Mouse (Mus musculus) CH12.LX (cell line): ENCODE data around the gene P2ry12. TPM values are rescaled to one million over a fixed set of nuclear protein-coding genes. Genes with fewer than 3 reads are reported as not detected.

Experiments used
- DNase-seq: peaks from one replicate; pipeline ENCODE4 v3.0.0-alpha.2; 2013; ENCODE audit errors: extremely low read depth
- H3K27ac ChIP-seq: 2 replicates; pipeline ENCODE4 v1.5.1; 2012; ENCODE audit warnings: low read depth, mild to moderate bottlenecking, control low read depth, moderate library complexity; ENCODE audit not compliant: insufficient read depth
- H3K27me3 ChIP-seq: replicated peaks from 2 replicates; pipeline ENCODE3; 2012; ENCODE audit warnings: inconsistent platforms
- H3K36me3 ChIP-seq, 2 experiments: replicated peaks in 1 of 2; 2 replicates each; pipeline versions ENCODE3 to v1.6.1; 2012; ENCODE audit warnings: inconsistent platforms in 1 of 2, low read length in 1 of 2, mild to moderate bottlenecking in 1 of 2, mixed read lengths in 1 of 2, moderate library complexity in 1 of 2; ENCODE audit not compliant: control insufficient read depth in 1 of 2, insufficient read depth in 1 of 2
- H3K4me1 ChIP-seq, 2 experiments: 2 replicates each; pipeline ENCODE4 v1.6.1; 2012; ENCODE audit warnings: inconsistent platforms in 1 of 2, moderate library complexity in 1 of 2; ENCODE audit not compliant: insufficient read depth in 2 of 2, control insufficient read depth in 1 of 2
- H3K4me2 ChIP-seq: 2 replicates; pipeline ENCODE4 v1.6.1; 2012; ENCODE audit warnings: low read depth, mild to moderate bottlenecking, control low read depth; ENCODE audit not compliant: poor library complexity, insufficient read depth, severe bottlenecking
- H3K4me3 ChIP-seq, 3 experiments: fragments of 150-350 bp in 1 of 3; sonication (generic) in 1 of 3; replicated peaks in 1 of 3; 2 replicates each; pipeline versions ENCODE3 to v1.5.1; 2011 to 2012; ENCODE audit warnings: low read depth in 2 of 3, low read length in 2 of 3, mild to moderate bottlenecking in 2 of 3, moderate library complexity in 2 of 3, control low read depth in 1 of 3, improper control_type of control experiment in 1 of 3, inconsistent platforms in 1 of 3, mixed read lengths in 1 of 3; ENCODE audit not compliant: poor library complexity in 1 of 3
- H3K79me2 ChIP-seq: replicated peaks from 2 replicates; pipeline ENCODE4 v1.6.1; 2012; ENCODE audit warnings: mild to moderate bottlenecking, moderate library complexity; ENCODE audit not compliant: control insufficient read depth, poor library complexity, insufficient read depth, severe bottlenecking; ENCODE audit errors: extremely low read depth
- H3K9ac ChIP-seq: 2 replicates; pipeline ENCODE4 v1.6.1; 2012; ENCODE audit warnings: low read depth, mild to moderate bottlenecking, control low read depth, moderate library complexity; ENCODE audit not compliant: insufficient read depth
- H3K9me3 ChIP-seq: replicated peaks from 2 replicates; pipeline ENCODE3; 2012; ENCODE audit warnings: low read length, inconsistent platforms, mixed read lengths
- CHD1 ChIP-seq: IDR thresholded peaks from 2 replicates; pipeline ENCODE4 v1.6.1; 2012; ENCODE audit warnings: low read depth, low read length, improper control_type of control experiment, inconsistent platforms
- ELF1 ChIP-seq: IDR thresholded peaks from 2 replicates; pipeline ENCODE4 v1.6.1; 2014; ENCODE audit warnings: low read depth, mild to moderate bottlenecking, inconsistent platforms, low read length, improper control_type of control experiment
- EP300 ChIP-seq: IDR thresholded peaks from 2 replicates; pipeline ENCODE4 v1.6.1; 2011; ENCODE audit warnings: low read length, improper control_type of control experiment
- HCFC1 ChIP-seq: IDR thresholded peaks from 2 replicates; pipeline ENCODE4 v1.6.1; 2012; ENCODE audit warnings: low read depth, mild to moderate bottlenecking, inconsistent platforms, low read length, improper control_type of control experiment
- IRF4 ChIP-seq: IDR thresholded peaks from 2 replicates; pipeline ENCODE4 v1.6.1; 2014; ENCODE audit warnings: low read depth, mild to moderate bottlenecking, inconsistent platforms, low read length, improper control_type of control experiment
- JUN ChIP-seq: IDR thresholded peaks from 2 replicates; pipeline ENCODE4 v1.6.1; 2011; ENCODE audit warnings: low read depth, mild to moderate bottlenecking, low read length, improper control_type of control experiment, moderate library complexity; ENCODE audit not compliant: insufficient read depth
- MAZ ChIP-seq: IDR thresholded peaks from 2 replicates; pipeline ENCODE4 v1.6.1; 2012; ENCODE audit warnings: low read depth, mild to moderate bottlenecking, inconsistent platforms, low read length, improper control_type of control experiment, moderate library complexity
- MEF2A ChIP-seq: IDR thresholded peaks from 2 replicates; pipeline ENCODE4 v1.6.1; 2014; ENCODE audit warnings: low read depth, mild to moderate bottlenecking, inconsistent platforms, low read length, improper control_type of control experiment, borderline replicate concordance
- MXI1 ChIP-seq: IDR thresholded peaks from 2 replicates; pipeline ENCODE4 v1.6.1; 2011; ENCODE audit warnings: mild to moderate bottlenecking, low read depth, low read length, improper control_type of control experiment
- MYC ChIP-seq: IDR thresholded peaks from 2 replicates; pipeline ENCODE4 v1.6.1; 2011; ENCODE audit warnings: low read depth, mild to moderate bottlenecking, improper control_type of control experiment, low read length
- NRF1 ChIP-seq: IDR thresholded peaks from 2 replicates; pipeline ENCODE4 v1.6.1; 2014; ENCODE audit warnings: low read depth, mild to moderate bottlenecking, inconsistent platforms, low read length, improper control_type of control experiment, moderate library complexity
- PAX5 ChIP-seq: IDR thresholded peaks from 2 replicates; pipeline ENCODE4 v1.6.1; 2012; ENCODE audit warnings: low read length, inconsistent platforms, mixed read lengths
- POLR2AphosphoS2 ChIP-seq: IDR thresholded peaks from 2 replicates; pipeline ENCODE4 v1.6.1; 2011; ENCODE audit warnings: low read depth, low read length, improper control_type of control experiment
- RAD21 ChIP-seq: IDR thresholded peaks from 2 replicates; pipeline ENCODE4 v1.6.1; 2011; ENCODE audit warnings: low read depth, mild to moderate bottlenecking, low read length, improper control_type of control experiment, moderate library complexity
- RCOR1 ChIP-seq: conservative IDR thresholded peaks from 2 replicates; pipeline ENCODE4 v1.6.1; 2012; ENCODE audit warnings: low read depth, mild to moderate bottlenecking, inconsistent platforms, low read length, improper control_type of control experiment
- SIN3A ChIP-seq: IDR thresholded peaks from 2 replicates; pipeline ENCODE4 v1.6.1; 2012; ENCODE audit warnings: low read length, improper control_type of control experiment, inconsistent platforms
- SMC3 ChIP-seq: IDR thresholded peaks from 2 replicates; pipeline ENCODE4 v1.6.1; 2011; ENCODE audit warnings: low read depth, low read length, improper control_type of control experiment
- TBP ChIP-seq: conservative IDR thresholded peaks from 2 replicates; pipeline ENCODE4 v1.6.1; 2011; ENCODE audit warnings: low read depth, low read length, improper control_type of control experiment
- TCF12 ChIP-seq: IDR thresholded peaks from 2 replicates; pipeline ENCODE4 v1.6.1; 2014; ENCODE audit warnings: low read depth, mild to moderate bottlenecking, inconsistent platforms, low read length, improper control_type of control experiment
- USF1 ChIP-seq: IDR thresholded peaks from 2 replicates; pipeline ENCODE4 v1.6.1; 2014; ENCODE audit warnings: low read depth, mild to moderate bottlenecking, inconsistent platforms, low read length, improper control_type of control experiment
- USF2 ChIP-seq: conservative IDR thresholded peaks from 2 replicates; pipeline ENCODE4 v1.6.1; 2011; ENCODE audit warnings: low read depth, low read length, improper control_type of control experiment
- ZC3H11A ChIP-seq: IDR thresholded peaks from 2 replicates; pipeline ENCODE4 v1.6.1; 2012; ENCODE audit warnings: low read depth, mild to moderate bottlenecking, inconsistent platforms, low read length, improper control_type of control experiment
- dilution Hi-C: fragments of 300-500 bp; cut with MboI; formaldehyde crosslinking; loops from 2 replicates; pipeline ENCODE4 v1.14.3; 2020; ENCODE audit warnings: low sequenced_read_pairs; ENCODE audit not compliant: extremely low pct_unique_long_range_greater_than_20kb, extremely low pct_ligation_motif_present
- in situ Hi-C: fragments of 300-500 bp; cut with MboI; formaldehyde crosslinking; loops from 3 replicates; pipeline ENCODE4 v1.14.3; 2019; ENCODE audit warnings: low sequenced_read_pairs, low pct_ligation_motif_present, low pct_unique_long_range_greater_than_20kb, mixed read lengths
- polyA plus RNA-seq: library from polyadenylated mRNA; unstranded; fragments of >175 nt; gene quantifications from 2 replicates; pipeline ENCODE4 v1.2.1, GENCODE M21; 2012; ENCODE audit warnings: low read depth; ENCODE audit not compliant: insufficient read length
- total RNA-seq, 2 experiments: library from RNA; depleted of rRNA; stranded (reverse); fragments of 300-350 nt in 1 of 2; fragments of >200 nt in 1 of 2; gene quantifications; 2 replicates each; pipeline ENCODE4 v1.2.3; 2012 to 2014

Gene P2ry12
- total and polyA plus RNA-seq, 3 experiments, result 0.30 to 0.97 (median 0.33) TPM

GRCm38 (mm10) chr3:59293437-59294199 lies 30.9 kb upstream of the P2ry12 start:
- TF ChIP-seq RCOR1 (no peak), MEF2A (no peak), ZC3H11A (no peak), MYC (no peak), NRF1 (no peak), RAD21 (no peak), CHD1 (no peak), JUN (no peak), POLR2AphosphoS2 (no peak), SMC3 (no peak), MAZ (no peak), TCF12 (no peak), USF2 (no peak), IRF4 (no peak), ELF1 (no peak), MXI1 (no peak), EP300 (no peak), TBP (no peak), PAX5 (no peak), SIN3A (no peak)
- TF ChIP-seq, all 38 proteins: peak for 0
- H3K4me2 ChIP-seq, result no peak overlapping the region
- in situ Hi-C loops, result no loop called here
- H3K9ac ChIP-seq, result no peak overlapping the region
- no peaks in the 10 kb centered on the region for H3K79me2 ChIP-seq
- no peak for DNase-seq
- H3K4me3 ChIP-seq, result no peak overlapping the region
- peaks cover 0 to 1% of the 10 kb centered on the region in 2 experiments for H3K36me3 ChIP-seq
- no peaks in the 10 kb centered on the region for H3K27me3 ChIP-seq
- no peak overlapping the region for H3K27ac ChIP-seq
- dilution Hi-C loops, result no loop called here
- no peaks in the 10 kb centered on the region for H3K9me3 ChIP-seq
- peaks cover 4 to 15% of the 10 kb centered on the region in 2 experiments for H3K4me1 ChIP-seq

- Histone ChIP-seq H3K79me2 (no peaks in the 10 kb centered on the region), H3K4me3 (no peak overlapping the region), H3K27ac (no peak overlapping the region), H3K4me2 (no peak overlapping the region), H3K9ac (no peak overlapping the region), H3K4me1 (peaks cover 0 to under 1% of the 10 kb centered on the region in 2 experiments; a peak in 1 of 4 replicates), H3K36me3 (no peaks in the 10 kb centered on the region), H3K27me3 (no peaks in the 10 kb centered on the region), H3K9me3 (no peaks in the 10 kb centered on the region)
- no peak for TF ChIP-seq HCFC1
- TF ChIP-seq USF1, result no peak
- DNase-seq, result no peak
- dilution Hi-C loops (no loop called here), in situ Hi-C loops (no loop called here)
These were observed 27.9 kb upstream of the P2ry12 start for GRCm38 (mm10) chr3:59290551-59290950.
